Mouse (Mus musculus): Measurements from ENCODE around the gene Rapgef4.

Rapgef4 gene

GRCm38 (mm10) chr2:72296984-72297715 lies 316.1 kb downstream of the Rapgef4 start:
- in situ Hi-C loops (cut with MseI, MboI), result no loop called here

GRCm38 (mm10) chr2:72297716-72298082 lies 316.7 kb downstream of the Rapgef4 start:
- in situ Hi-C loops (cut with MseI, MboI), result no loop called here

DNA sequence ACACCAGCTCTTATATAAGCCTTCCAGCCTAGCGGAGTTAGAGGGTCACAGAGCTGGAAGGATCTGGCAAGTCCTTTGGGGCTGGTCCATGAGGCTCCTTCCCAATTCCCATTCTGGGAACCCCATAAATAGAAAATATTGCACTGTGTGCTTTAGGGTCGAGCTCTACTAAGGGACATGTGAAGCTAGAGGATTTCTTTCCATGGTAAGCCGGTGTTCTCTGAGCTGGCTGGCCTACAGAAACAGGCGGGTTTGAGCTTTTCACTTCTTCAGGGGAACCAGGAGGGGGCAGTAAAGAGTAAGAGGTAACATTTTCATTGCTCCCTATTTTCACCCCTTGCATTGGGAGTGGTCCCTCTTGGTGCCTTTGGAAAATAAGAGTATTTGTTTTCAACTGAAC lies 317.4 kb downstream of the Rapgef4 start:
- in situ Hi-C loops (cut with MseI, MboI), result no loop called here

GRCm38 (mm10) chr2:72301194-72301916 lies 320.3 kb downstream of the Rapgef4 start:
- in situ Hi-C loops (cut with MseI, MboI), result no loop called here

GRCm38 (mm10) chr2:72305738-72306137 lies 324.7 kb downstream of the Rapgef4 start:
- in situ Hi-C loops (cut with MseI, MboI), result no loop called here

Data from mouse trophoblast stem cell (cell line).